Mouse (Mus musculus) heart, adult 18-20 months (tissue): Measurements from ENCODE around the gene Slc2a3. TPM values are rescaled to one million over a fixed set of nuclear protein-coding genes. Genes with fewer than 3 reads are reported as not detected.
"Not testable (repeated sequence)": the region's sequence is repeated elsewhere in the genome, so short reads cannot be mapped to it uniquely, and the experiment has no call there.

ENCODE experiments used
- DNase-seq, 2 experiments: peaks; one replicate each; pipeline ENCODE4 v3.0.0; 2021 to 2022; ENCODE audit warnings: mixed read lengths in 1 of 2
- total RNA-seq, 2 experiments: library from RNA; stranded (reverse); gene quantifications; 2 replicates each; pipeline ENCODE4 v1.2.3; 2021

The Slc2a3 gene
- total RNA-seq, 2 experiments from 2014 or later, result 2.7 to 3.5 TPM

DNA sequence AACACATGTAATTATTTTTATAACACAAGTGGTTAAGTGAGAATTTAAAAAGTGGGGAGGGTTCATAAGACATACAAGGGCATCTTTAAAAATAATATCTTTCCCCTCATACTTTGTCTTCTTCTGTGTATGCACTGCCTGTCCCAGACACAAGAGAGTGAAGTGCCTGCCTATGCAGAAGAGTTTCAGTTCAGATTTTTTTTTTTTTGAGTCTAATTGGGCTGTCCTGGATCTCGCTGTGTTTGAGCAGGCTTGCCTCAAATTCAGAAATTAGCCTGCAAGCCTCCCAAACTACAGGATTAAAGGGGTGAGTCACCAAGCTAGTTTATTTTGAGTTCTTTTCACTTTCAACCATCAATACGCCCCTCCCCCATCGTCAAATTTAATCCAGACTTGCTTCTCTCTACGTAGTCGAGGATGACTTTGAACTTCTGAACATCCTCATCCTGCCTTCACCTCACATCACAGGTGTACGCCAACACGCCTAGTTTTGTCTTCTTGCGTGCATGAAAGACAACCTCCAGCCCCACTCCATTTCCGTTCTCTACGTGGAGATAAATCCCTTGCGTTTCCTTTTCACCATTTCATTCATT lies 8.7 kb upstream of the Slc2a3 start:
- DNase-seq, result peak in 1 of 2 experiments; percentile 21

DNA sequence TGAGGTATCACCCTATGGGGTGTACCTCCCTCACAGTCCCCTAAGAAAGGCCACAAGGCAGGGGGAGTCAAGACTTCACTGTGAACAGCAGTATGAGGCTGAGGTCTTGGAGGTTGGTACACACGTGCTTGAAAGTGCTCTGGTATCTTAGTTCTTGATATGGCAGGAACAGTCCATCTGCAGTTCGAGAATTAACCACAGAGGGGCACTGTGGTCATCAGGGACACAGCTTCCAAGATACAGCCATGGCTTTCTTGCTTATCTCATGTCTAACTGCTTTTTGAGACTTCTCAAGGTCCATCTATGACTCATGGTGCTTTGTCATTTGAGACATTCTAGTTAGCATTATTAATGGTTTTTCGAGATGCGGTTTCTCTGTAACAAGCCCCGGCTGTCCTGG lies 3.0 kb upstream of the Slc2a3 start:
- DNase-seq, result peak; percentile 76 to 93

DNA sequence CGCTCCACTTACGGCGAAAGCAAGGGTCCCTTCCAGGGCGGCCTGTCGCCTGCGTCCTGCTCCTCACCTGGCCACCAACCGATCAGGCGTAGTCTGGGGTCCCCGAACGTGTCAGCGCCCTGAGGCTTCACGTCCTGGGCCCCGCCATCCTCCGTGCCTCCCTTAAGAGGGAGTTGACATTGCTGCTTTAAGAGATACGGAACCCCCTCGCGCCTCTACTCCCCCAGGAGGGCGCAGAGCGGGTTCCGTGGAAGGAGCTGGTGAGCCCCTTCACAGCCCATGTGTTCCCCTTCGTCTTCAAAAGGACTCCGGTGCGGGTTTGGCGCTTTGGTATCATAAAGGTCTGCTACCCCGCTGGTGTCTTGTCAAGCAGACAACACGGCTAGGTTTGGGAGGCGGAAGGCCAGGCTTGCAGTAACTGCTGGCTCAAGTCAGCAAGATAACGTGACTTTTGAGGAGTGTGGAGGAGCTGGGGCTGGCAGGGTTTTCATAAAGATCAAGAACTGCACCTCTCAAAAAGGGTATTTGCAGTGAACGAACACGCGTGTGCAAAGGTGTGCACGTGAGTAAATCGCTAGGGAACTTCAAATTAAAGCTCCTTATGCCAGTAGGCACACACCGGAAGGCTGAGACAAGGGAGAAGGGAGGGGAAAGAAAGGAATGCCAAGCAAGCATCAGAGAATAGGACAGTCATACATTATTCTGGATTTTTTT lies 518 bp upstream of the Slc2a3 start:
- peak; percentile 43 to 65 for DNase-seq

DNA sequence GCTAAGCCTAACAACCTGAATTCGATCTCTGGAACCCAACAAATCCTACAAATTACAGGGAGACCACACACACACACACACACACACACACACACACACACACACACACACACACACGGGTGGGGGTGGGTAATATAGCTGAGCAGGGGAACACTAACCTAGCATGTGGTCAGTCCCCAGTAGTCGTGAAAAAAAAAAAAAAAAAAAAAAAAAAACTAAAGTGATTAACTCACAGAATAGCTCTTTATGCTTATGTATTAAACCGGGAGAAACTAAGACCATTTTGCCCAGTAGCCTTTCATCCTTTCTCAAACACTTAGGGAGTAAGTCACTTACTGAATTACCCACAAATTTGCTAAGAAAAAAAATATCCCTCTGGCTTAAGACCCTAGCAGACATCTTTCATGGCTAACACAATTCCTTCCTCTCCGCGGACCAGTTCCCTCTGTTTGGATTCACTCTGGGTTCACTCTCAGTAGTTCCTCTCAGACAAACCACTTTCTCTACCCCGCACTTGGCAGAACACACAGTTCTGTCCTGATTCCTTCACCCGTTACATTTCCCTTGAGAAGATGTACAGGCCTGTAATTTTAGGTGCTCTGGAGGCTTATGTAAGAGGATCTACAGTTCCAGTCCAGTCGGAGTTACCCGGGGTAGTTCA lies 670 bp downstream of the Slc2a3 start:
- peak in 1 of 2 experiments; percentile 65 for DNase-seq

DNA sequence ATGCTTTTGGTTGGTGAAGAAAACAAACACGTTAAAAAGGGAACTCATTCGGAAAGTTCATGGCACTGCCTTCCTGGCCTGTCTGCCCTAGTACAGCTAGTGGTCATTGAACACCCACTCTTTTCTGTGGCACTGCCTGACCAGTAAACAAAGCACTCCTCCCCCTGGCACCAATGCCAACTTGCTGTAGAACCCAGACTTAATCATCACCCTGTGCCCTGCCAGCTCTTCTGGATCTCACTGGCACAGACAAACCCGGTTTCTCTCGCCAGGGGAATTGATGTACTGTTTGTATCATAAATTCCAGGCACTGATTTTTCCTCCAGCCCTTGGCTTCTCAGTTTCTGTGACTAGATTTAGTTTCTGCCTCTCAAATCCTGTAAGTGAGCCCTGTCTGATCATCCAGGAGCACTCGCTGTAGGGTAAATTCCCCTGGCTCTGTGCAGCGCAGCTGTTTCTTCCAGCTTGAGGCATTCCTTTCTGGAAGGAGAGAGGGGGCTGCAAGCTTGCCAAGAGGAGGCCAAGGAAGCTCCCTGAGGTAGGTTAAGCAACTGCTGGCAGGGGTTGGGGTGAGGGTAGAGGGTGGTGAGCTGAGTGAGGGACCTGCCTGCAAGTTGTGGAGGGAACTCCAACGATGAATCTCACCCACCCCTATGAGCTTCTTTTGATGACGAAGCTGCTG lies 6.0 kb downstream of the Slc2a3 start:
- peak; percentile 38 to 65 for DNase-seq

DNA sequence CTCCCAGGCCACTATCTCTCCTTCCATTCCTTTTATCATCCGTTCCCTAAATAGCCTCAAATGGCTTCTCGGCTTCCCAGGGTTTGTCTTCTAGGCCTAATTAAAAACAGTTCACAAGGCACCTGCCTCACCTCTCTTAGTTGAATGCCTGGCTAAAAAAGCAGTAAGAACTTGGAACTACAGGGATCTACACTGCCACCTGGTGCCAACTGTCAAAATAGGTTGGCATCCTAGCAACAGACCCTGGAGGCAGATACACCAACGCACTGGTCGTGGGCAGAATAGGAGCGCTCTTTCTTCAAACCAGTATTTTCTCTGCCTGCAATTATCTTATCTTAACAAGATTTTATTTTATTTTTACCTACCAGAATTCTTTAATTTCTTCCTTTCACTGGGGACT lies 15.2 kb downstream of the Slc2a3 start:
- DNase-seq, result peak; percentile 30 to 66

DNA sequence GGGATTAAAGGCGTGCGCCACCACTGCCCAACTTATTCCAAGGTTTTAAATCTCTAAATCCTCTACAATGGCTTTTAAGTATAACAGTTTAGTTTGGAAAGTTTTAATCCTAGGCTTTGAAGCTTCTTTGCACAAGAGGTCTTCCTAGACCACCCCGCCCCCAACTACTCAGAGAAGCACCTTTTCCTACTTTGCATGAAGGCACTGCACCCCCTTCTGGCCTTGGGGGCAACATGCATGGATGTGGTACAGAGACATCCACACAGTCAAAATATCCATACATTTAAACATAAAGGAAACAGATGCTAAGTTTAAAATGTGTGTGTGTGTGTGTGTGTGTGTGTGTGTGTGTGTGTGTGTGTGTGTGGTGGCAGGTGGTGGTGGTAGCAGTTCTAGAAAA lies 16.6 kb downstream of the Slc2a3 start:
- no peak for DNase-seq

DNA sequence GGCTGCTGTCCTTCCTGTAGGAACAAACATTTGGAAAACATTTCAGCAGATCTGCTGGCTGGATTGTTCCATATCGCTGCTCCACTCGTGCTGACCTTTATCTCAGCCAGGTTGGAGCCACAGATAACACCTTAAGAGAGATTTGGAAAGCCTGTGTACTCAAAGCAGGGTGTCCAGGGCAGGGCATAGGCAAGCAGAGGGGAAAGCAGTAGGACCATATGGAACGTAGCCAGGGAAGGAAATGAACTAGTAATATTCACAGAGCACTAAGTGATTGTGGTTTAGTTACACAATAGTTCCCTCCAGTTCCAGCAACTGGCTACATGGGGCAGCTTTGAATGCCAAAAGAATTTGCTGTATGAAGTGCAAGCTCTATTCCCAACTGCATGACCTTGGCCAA lies 19.3 kb downstream of the Slc2a3 start:
- DNase-seq, result peak; percentile 47 to 51

DNA sequence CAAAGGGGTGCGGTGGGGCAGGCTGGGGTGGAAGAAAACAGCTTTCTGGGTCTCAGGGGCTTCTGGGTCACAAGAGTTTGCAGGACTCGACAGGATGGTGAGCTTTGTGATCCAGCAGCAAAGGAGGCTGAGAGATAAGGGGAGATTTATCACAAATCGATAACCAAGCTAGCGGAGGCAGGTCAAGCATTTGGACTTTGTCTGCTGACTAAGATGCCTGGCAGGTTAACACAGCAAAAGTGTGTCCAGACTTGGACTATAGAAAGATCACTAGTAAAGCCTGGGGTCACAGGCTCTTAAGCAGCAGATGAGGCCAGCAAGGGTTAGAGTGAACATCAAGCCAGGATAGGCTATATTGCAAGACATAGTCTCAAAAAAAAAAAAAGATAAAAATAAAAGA lies 20.3 kb downstream of the Slc2a3 start:
- DNase-seq, result no peak

DNA sequence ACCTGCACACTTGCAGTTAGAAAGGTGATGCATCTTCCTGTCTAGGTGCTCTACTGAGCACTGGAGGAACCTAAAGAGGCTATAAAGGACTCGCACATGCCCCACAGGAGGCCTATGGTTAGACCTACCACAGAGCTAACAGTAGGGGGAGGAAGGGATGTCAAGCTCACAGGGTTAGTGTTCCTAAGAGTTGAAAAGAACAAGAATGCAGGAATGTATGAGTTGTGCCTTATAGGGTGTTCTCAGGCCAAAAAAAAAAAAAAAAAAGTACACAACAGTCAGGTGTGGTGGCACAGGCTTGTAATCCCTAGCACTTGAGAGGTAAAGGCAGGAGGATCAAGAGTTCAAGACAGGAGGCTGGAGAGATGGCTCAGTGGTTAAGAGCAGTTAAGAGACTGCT lies 21.5 kb downstream of the Slc2a3 start:
- DNase-seq, result no peak

DNA sequence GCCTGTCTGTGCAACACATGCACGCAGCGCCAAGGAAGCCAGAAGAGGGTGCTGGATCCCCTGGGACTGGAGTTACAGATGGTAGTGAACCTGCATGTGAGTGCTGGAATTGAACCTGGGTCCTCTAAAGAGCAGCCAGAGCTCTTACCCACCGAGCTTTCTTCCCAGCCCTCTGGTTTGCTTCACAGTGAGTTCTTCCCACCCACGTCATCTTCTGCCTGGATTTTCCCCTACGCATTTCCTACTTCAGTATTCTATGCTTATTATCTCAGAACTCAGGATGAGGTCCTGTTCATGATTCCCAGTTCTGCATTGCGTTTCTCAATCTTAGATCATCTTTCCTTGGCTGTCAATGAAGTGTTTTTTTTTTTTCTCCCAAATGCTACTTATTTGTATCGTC lies 25.4 kb downstream of the Slc2a3 start:
- no peak for DNase-seq

DNA sequence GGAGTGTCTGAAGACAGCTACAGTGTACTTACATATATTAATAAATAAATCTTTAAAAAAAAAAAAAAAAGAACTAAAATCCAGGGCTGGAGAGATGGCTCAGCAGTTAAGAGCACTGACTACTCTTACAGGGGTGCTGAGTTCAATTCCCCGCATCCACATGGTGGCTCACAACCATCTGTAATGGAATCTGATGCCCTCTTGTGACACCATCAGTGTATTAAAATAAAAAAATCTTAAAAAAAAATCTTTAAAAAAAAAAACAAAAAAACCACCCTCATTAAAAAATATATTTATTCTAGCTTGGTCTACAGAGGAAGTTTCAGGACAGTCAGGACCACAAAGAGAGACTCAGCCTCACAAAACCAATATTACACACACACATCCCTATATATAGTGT lies 27.1 kb downstream of the Slc2a3 start:
- no peak for DNase-seq

DNA sequence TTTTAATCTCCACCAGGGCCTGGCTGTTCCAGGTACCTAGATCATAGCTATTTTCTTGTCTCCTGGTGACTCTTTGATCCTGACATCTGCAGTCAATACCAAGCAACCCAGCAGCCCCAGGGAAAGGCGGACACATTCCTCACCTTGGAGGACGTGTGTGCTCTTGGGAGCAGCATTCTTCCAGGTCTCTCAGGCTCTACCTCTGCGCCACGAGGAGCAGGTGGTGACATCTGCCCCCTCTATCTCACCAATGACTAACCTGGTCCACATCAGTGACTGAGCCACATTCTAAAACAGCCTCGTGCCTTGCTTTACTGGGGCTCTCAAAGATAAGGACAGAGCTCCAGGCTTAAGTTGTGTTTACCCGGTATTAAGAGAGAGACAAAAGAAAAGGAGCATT lies 28.7 kb downstream of the Slc2a3 start:
- no peak for DNase-seq

DNA sequence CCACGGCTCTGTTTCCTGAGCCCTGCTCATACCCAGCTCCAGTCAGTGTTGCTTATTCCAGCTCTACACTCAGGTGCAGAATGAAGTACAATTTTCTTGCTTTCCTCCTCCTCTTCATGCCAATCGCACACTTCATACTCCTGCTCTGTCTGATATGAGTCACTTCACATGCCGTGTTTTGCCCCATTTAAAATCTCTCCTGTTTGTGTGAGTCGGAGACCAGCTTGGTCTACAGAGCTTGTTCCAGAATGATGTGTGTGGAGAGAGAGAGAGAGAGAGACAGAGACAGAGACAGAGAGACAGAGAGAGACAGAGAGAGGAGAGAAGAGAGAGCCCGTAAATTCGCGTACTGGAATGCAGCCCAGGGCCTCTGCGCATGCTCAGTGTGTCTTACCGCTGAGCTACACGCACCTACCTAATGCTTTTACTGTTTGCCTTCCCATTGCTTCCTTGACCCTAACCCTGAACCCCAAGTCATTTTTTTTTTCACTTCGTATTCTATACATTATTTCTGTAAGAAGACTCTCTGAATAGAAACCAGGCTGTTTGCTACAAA lies 30.6 kb downstream of the Slc2a3 start:
- no peak for DNase-seq

DNA sequence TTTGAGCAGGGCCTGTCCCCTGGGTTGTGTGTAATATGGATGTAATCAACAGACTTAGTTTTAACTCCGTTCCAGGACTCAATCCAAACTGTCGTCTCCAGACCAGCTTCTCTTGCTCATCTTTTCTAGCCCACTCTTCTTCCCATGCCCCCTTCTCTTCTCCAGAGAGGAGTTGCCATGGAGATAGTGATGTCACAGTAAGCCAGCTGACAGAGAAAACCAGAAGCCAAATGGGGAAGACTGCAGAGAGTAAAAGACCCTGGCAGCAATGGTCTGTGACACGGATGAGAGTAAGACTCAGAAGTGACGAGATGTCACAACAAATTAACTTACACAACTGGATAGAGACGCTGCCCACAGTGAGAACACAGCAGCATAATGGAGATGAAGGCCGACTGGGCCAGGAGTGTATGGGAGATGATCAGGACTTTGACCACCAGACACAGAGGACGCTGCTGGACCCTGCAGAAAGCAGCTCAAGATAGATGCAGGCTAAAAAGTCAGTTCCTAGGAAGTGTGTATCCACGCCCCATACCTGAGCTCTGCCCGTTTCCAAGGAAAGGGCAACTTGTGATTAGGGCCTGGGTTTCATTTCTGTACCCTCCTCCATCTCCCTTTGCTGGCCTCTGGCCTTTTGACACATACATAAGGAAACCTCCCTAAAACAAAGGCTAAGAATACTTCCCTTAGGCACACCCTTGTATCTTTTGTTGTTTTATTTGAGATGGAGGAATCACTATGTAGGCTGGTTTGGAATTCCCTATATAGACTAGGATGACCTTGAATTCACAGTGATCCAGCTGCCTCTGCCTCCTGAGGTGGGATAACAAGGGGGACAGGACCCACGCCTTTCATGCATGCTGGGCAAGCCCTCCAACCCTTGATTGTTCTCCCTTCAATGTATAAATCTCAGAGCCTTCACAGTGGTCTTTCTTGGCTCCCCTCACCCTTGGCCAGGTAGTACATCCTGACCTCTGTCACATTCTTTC lies 31.4 kb downstream of the Slc2a3 start:
- DNase-seq, result no peak

DNA sequence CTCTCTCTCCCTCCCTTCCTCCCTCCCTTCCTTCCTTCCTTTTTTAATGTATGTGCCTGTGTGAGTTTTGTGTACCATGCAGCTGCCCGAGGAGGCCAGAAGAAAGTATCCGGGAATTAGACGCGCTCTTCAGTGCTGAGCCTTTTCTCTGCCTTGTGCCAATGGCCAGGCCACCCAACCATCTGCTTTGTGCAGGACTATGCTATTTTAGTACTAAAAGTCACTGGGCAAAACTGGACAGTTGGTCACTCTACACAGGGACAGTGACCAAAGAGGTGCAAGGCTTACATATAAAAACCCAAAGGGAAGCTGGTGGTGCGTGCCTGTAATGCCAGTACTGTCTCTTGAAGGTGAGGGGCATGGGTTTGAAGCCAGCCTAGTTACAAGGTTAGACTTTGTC lies 33.2 kb downstream of the Slc2a3 start:
- DNase-seq, result no peak

DNA sequence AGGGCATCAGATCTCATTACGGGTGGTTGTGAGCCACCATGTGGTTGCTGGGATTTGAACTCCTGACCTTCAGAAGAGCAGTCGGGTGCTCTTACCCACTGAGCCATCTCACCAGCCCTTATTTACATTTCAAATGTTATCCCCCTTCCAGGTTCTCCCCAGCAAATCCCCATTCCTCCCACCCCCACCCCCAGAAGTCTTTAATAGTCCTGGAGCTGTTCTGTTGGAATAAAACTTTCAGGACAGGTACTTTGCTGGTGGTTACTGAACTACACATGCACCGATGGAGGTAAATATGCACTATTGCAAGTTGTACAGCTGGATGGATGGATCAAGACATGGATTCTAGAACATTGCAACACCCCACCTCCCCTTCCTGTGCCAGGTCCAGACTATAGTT lies 34.4 kb downstream of the Slc2a3 start:
- DNase-seq, result not testable (repeated sequence)

DNA sequence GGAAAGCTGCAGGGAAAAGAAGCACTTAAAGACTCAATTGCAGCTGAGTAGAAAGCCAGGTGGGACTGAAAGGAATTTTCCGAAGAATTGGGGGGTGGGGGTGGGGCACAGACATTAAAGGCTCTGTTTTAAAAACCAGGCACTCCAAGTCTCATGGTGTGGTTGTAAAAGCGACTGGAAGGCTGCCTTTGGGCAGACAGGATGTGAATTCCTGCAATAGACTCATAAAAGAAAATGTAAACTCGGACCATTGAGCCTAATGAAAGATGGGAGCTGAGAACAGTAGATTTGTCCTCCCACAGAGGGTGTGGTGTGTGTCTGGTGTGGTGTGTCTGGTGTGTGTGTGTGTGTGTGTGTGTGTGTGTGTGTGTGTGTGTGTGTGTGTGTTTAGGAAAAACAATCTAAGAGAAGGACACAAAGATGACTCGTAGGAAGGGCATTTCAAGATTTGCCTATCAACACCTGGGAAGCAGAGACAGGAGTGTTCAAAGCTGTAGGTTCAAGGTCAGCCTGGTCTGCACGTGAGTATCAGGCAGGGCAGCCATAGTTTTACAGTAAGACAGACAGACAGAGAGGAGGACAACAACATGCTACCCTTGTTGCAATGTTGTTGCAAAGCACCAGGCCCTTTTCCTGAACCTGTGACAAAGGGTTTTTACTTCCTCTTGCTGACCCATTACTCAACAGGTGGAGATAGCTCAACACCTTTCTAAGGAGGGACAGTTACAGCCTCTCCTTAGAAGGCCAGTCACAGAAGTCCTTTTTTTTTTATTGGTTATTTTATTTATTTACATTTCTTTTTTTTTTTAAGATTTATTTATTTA lies 35.1 kb downstream of the Slc2a3 start:
- no peak for DNase-seq

DNA sequence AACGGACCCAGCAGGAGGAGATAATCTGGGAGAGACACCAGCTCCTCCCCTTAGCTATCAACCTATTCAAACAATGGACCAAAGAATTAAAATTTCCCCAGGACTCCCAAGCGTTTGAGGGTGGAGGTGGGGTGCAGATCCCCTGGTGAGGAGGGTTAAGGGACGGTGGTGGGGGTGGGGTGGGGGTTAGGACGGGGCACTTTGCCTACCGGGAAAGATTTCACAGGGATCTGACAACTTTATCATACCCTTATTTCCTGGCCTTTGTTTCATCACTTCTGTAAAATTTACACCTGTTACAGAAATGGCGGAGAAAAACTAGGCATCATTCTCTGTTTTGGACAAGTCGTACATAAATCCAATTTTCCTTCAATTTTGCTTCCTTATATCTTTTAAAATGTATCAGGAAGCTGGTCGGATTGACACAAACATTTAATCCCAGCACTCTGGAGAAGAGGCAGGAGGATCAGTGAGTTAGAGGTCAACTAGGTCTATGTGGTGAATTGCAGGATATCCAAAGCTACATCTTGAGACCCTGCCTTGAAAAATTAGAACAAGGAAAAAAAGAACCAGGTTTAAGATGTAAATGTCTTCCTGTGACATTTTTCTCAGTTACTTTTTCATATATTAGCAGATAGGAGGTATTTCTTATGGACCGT lies 36.0 kb downstream of the Slc2a3 start:
- DNase-seq, result no peak
